Mouse (Mus musculus) olfactory bulb, adult 2 months (tissue): ENCODE measurements around the gene Pet117. TPM values are rescaled to one million over a fixed set of nuclear protein-coding genes. Genes with fewer than 3 reads are reported as not detected.
A peak's percentile ranks its signal among the peaks of the same experiment; 100 is the strongest.

Experiments
- H3K27ac ChIP-seq: fragments of 200-500 bp; 2 replicates; pipeline ENCODE4 v1.5.1; 2012; ENCODE audit warnings: low read depth, low read length; ENCODE audit not compliant: insufficient read depth
- H3K4me1 ChIP-seq: fragments of 200-500 bp; 2 replicates; pipeline ENCODE4 v1.6.1; 2012; ENCODE audit warnings: low read length; ENCODE audit not compliant: control insufficient read depth, insufficient read depth
- H3K4me3 ChIP-seq: fragments of 200-500 bp; 2 replicates; pipeline ENCODE4 v1.5.1; 2012; ENCODE audit warnings: mild to moderate bottlenecking, low read depth, low read length, moderate library complexity; ENCODE audit not compliant: insufficient read depth
- CTCF ChIP-seq: fragments of 200-500 bp; IDR thresholded peaks from 2 replicates; pipeline ENCODE4 v1.5.1; 2012; ENCODE audit warnings: low read depth, mild to moderate bottlenecking, low read length, moderate library complexity; ENCODE audit not compliant: insufficient read depth
- POLR2A ChIP-seq: fragments of 200-500 bp; IDR thresholded peaks from 2 replicates; pipeline ENCODE4 v1.6.1; 2012; ENCODE audit warnings: mild to moderate bottlenecking, low read depth, low read length, moderate library complexity; ENCODE audit not compliant: insufficient read depth
- WGBS: fragments of 180-500 bp; shearing (Covaris S2); methylation state at CpG from one replicate; pipeline ENCODE4 v1.1.7; 2018; 5-methylcytosine and 5-hydroxymethylcytosine counted together
- polyA plus RNA-seq: library from polyadenylated mRNA; stranded (reverse); fragments of >200 nt; gene quantifications from 2 replicates; pipeline ENCODE4 v1.2.4, GENCODE M21; 2012; ENCODE audit warnings: low replicate concordance; ENCODE audit not compliant: missing spikeins, insufficient read depth, insufficient read length

The Pet117 gene
- not detected in 2 replicates for polyA plus RNA-seq

GRCm38 (mm10) chr2:144368400-144369019 lies at the start of gene Pet117, which contains the start of gene Kat14:
TSS of gene Pet117 (plus strand) at chr2:144368996.
TSS of gene Kat14 (plus strand) at chr2:144368983.
- H3K4me1 ChIP-seq, result 0 out of 2 replicates have a peak, but pooled peaks cover 4% of the 10 kb centered on the region
- H3K4me3 ChIP-seq, result peak within 1 kb of the TSS; percentile 98
- 7% methylated on average over 38 of the region's 38 CpGs for WGBS
- H3K27ac ChIP-seq, result peak within 1 kb of the TSS; percentile 87
- TF ChIP-seq CTCF (no peak), POLR2A (no peak)

- Histone ChIP-seq H3K27ac (no peak overlapping the region), H3K4me1 (no peaks in the 10 kb centered on the region), H3K4me3 (no peak overlapping the region)
- TF ChIP-seq CTCF (no peak), POLR2A (no peak)
- 53% methylated on average over 3 of the region's 3 CpGs for WGBS
Measured at GRCm38 (mm10) chr2:144324218-144324617, 44.6 kb upstream of the Pet117 start.

GRCm38 (mm10) chr2:144329451-144329850 lies 39.3 kb upstream of the Pet117 start:
- Histone ChIP-seq H3K4me1 (peaks cover 28% of the 10 kb centered on the region), H3K27ac (no peak overlapping the region), H3K4me3 (no peak overlapping the region)
- no peak for TF ChIP-seq POLR2A
- TF ChIP-seq CTCF, result no peak
- 16% methylated on average over 10 of the region's 10 CpGs for WGBS

- WGBS, result 5% methylated on average over 10 of the region's 10 CpGs
- Histone ChIP-seq H3K27ac (no peak overlapping the region), H3K4me1 (peaks cover 28% of the 10 kb centered on the region), H3K4me3 (no peak overlapping the region)
- TF ChIP-seq CTCF (no peak), POLR2A (no peak)
Measured at GRCm38 (mm10) chr2:144329937-144330336, 38.9 kb upstream of the Pet117 start.

DNA sequence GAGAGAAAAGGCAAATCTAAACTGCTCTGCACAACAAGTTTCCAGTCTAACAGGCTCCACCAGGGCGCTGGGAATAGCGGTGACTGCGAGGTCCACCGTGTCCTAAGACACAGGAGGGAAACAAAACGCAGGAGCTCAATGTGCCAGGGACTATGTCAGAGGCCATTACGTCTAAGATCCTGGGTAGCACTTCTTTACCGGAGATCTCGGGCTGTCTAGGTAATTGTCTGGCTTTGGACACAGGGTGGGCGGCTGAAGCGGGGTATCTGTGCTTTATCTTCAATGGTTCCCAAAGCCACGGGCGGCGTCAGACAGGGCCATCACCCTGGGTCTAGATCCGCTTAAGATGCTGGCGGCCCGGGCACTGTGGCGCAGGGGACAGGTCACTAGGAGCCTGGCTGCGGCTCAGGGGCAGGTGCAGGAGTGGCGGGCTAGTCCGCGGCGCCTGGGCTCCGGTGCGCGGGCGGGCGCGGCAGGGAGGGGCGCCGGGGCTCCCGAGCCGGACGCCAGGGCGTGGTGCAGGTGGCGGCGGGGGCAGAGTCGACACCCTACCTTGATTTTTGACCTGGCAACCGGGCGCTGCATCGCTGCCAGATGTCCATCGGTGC lies 38.3 kb upstream of the Pet117 start:
- TF ChIP-seq POLR2A (no peak), CTCF (no peak)
- peaks cover 28% of the 10 kb centered on the region for H3K4me1 ChIP-seq
- peak overlapping the region; percentile 37 for H3K4me3 ChIP-seq
- WGBS, result 3% methylated on average over 41 of the region's 41 CpGs
- H3K27ac ChIP-seq, result no peak overlapping the region

- under 1% methylated on average over 50 of the region's 50 CpGs for WGBS
- peaks cover 28% of the 10 kb centered on the region for H3K4me1 ChIP-seq
- no peak overlapping the region for H3K27ac ChIP-seq
- TF ChIP-seq CTCF (no peak), POLR2A (no peak)
- peak overlapping the region; percentile 37 for H3K4me3 ChIP-seq
Measured at GRCm38 (mm10) chr2:144330960-144331371, 37.8 kb upstream of the Pet117 start.

- H3K4me3 ChIP-seq, result peak within 1 kb of the TSS; percentile 37
- TF ChIP-seq POLR2A (no peak), CTCF (no peak)
- WGBS, result 1% methylated on average over 62 of the region's 62 CpGs
- peaks cover 28% of the 10 kb centered on the region for H3K4me1 ChIP-seq
- no peak within 1 kb of the TSS for H3K27ac ChIP-seq
Measured at GRCm38 (mm10) chr2:144331401-144332302, 37.1 kb upstream of the Pet117 start, which contains the start of gene Ovol2. TSS of gene Ovol2 (minus strand) at chr2:144332146.

GRCm38 (mm10) chr2:144332486-144332885 lies 36.3 kb upstream of the Pet117 start:
- WGBS, result 12% methylated on average over 9 of the region's 9 CpGs

More at GRCm38 (mm10) chr2:144332486-144332885, 36.3 kb upstream of the Pet117 start:
- Histone ChIP-seq H3K27ac (no peak overlapping the region), H3K4me1 (peaks cover 28% of the 10 kb centered on the region), H3K4me3 (no peak overlapping the region)
- TF ChIP-seq CTCF (no peak), POLR2A (no peak)
